Mouse (Mus musculus): Measurements from ENCODE around the gene Gsk3b.

DNA sequence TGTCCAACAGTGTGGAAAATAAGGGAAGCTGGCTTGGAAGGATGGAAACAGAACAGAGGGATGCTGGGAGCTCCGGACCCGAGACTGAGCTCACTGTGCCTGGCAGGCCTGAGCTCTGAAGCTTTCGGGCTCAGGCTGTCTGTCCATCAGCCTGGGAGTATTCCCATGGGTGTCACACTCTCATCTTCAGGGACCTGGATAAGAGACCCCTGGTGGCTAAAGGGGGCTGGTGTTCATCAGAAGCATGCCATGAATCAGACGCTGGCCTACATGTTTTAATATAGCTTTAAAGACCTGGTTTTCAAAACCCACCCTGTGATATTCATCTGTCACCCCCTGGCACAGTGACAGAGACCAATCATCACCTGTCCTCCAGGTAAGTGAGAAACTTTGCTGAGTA, 166.3 kb downstream of the Gsk3b start:
- TF ChIP-seq CTCF (IDR thresholded peaks at IDR 0.05; ENCODE audit: low read depth) (peak; percentile 13; the same call in 1 of the 2 replicates), EP300 (IDR thresholded peaks at IDR 0.05; ENCODE audit: low read depth) (no peak)

Measured in liver, embryonic 14.5 days (tissue).